Mouse (Mus musculus) lung, postnatal 0 days (tissue): ENCODE measurements around the gene Cacna2d3.

Experiments used
- CTCF ChIP-seq: IDR thresholded peaks from 2 replicates; pipeline ENCODE4 v1.5.1; 2016; ENCODE audit warnings: antibody characterized with exemption, mild to moderate bottlenecking
- EP300 ChIP-seq: IDR thresholded peaks from 2 replicates; pipeline ENCODE4 v1.6.1; 2016; ENCODE audit warnings: antibody characterized with exemption, mild to moderate bottlenecking, control low read depth

DNA sequence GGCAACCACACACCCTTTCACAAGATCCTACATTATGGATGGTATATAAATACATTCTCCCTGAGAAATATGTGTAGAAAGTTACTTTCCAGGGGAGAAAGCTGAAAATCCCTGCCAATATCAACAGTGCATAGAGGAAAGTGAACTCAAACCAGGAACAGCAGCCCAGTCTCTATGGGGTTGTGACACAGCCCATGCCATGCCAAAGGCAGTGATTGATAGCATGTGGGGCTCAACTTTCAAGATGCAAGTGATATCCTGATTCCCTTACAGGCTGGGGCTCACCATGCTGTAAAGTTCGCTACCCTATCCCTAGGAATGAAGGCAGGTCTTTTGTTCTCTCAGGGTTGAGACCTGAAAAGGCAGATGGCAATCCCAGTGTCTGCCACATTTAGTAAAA, 229.9 kb downstream of the Cacna2d3 start:
- no peak for TF ChIP-seq CTCF
- no peak for TF ChIP-seq EP300
